In the genomic region with DNA sequence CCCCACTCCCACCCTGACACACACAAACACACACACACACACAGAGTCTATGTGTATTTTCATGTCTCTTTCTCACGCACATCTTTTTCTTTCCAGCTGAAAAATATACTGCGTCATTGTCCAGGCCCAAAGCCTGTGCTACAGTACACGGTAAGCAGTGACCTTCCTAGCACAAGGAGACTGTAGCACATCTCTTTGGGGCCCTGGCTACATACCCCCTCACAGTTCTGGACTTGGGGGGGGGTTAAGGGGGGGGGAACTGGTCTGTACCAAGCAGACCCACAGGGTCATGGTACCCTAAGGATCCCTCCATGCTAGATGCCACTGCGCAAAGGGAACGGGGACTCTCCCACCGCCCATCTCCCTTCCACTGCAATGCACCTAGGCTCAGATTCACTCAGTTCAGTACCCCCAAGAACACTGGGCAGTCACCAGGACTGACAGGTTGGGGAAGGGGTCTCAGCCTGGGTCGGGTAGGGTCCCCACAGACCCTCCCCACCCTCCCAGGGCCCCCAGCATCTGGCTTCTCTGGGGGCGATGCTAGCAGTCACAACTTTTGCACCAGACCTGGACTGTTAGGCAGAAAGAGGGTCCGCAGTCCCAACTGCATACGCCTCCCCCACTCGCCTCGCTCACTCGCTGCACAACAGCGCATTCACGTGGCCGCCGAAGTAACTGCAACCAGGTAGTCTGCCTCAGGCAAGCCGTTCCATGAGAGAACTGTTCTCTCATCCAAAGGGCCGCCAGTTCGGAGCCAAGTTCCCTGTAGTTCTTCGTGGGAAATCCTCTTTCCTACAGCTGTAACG, we compare ENCODE assay signal across 8 mouse cellular contexts.
DNase-seq lines count a peak whose midpoint lies in the region; ATAC-seq and TF ChIP-seq lines count a peak whose summit lies in the region.

No protein-coding gene starts in this region.

- H3K4me2 ChIP-seq in forebrain, embryonic 11.5 days (ENCODE audit: low read depth, low read length, severe bottlenecking) = no peak overlapping the region

- H3K27me3 ChIP-seq in forebrain, embryonic 11.5 days (ENCODE audit: control insufficient read depth, insufficient read depth, low read length) = no peaks in the 10 kb centered on the region

- H3K4me3 ChIP-seq in forebrain, embryonic 11.5 days (ENCODE audit: low read depth, low read length) = no peak overlapping the region
- no peak overlapping the region for H3K4me3 ChIP-seq in lung, adult 2 months (replicated peaks; ENCODE audit: extremely low read depth, low read depth, low read length)

- peak; percentile 92 for DNase-seq in heart, adult 11 months
- DNase-seq in heart, adult 9 months (ENCODE audit: low spot score in 2 of 2) = no peak
- DNase-seq in forebrain, embryonic 11.5 days (ENCODE audit: low spot score) = peak; percentile 92
- DNase-seq in heart, postnatal 14 days = peak; percentile 75 to 85
- DNase-seq in kidney, postnatal 4 days = peak; percentile 92
- DNase-seq in lung, adult 2 months = peak; percentile 78
- peak; percentile 20 for DNase-seq in ovary, adult 18-20 months (ENCODE audit: low spot score)
- peak; percentile 56 for DNase-seq in thymus, postnatal 0 days (ENCODE audit: low spot score)

- no peaks in the 10 kb centered on the region for H3K9me3 ChIP-seq in forebrain, embryonic 11.5 days (ENCODE audit: control insufficient read depth, low read length)

- peaks cover 9% of the 10 kb centered on the region; the same call in 1 of the 2 replicates for H3K4me1 ChIP-seq in forebrain, embryonic 11.5 days (replicated peaks; ENCODE audit: control insufficient read depth, insufficient read depth, low read length)
- H3K4me1 ChIP-seq in lung, adult 2 months (ENCODE audit: control insufficient read depth, insufficient read depth, low read length) = no peaks in the 10 kb centered on the region

- H3K36me3 ChIP-seq in forebrain, embryonic 11.5 days (ENCODE audit: control insufficient read depth, insufficient read depth, low read length) = no peaks in the 10 kb centered on the region

- peak; percentile 62 for ATAC-seq in forebrain, embryonic 11.5 days (replicated peaks; ENCODE audit: low FRiP score)

- H3K27ac ChIP-seq in forebrain, embryonic 11.5 days (ENCODE audit: low read depth, low read length) = no peak overlapping the region

- no peak for TF ChIP-seq POLR2A in lung, adult 2 months (IDR thresholded peaks at IDR 0.05; ENCODE audit: borderline replicate concordance, extremely low read depth, low read depth, low read length)

- intact Hi-C loops in heart, postnatal 14 days (cut with DNase I) = loop anchor here (2.0 to 10.0 kb wide), 2 partner anchors 377 to 541 kb away; a partner anchor contains a TSS

- TF ChIP-seq CTCF in lung, adult 2 months (IDR thresholded peaks at IDR 0.05; ENCODE audit: insufficient read depth, low read length) = peak; percentile 87

- WGBS in forebrain, embryonic 11.5 days = 19% methylated on average over 22 of the region's 22 CpGs
- 18% methylated on average over 22 of the region's 22 CpGs for WGBS in lung, adult 2 months

- H3K9ac ChIP-seq in forebrain, embryonic 11.5 days (ENCODE audit: low read length) = 0 out of 2 replicates have a peak overlapping the region, but pooled peaks have one; percentile 32

Comparison
In these comparisons a context has a peak if more than half of its experiments do, and no peak if none do; other contexts are left out.
1. DNase-seq: peak in heart, adult 11 months (single experiment), forebrain, embryonic 11.5 days (single experiment), heart, postnatal 14 days (2 of 2), kidney, postnatal 4 days (2 of 2), lung, adult 2 months (single experiment), ovary, adult 18-20 months (single experiment) and thymus, postnatal 0 days (single experiment); none in heart, adult 9 months (0 of 2).